Mouse (Mus musculus) hindbrain, embryonic 15.5 days (tissue): ENCODE measurements at regions not wholly inside any gene's neighbourhood (a gene's known extent, or its start where the extent isn't known, plus 50 kb on each side); places are given as distances from the start of the nearest gene placed in this dataset.
A peak's percentile ranks its signal among the peaks of the same experiment; 100 is the strongest.

Experiments used
- ATAC-seq: fragments of 200-750 bp; cut with Nextera tagmentation; 2 replicates; pipeline ENCODE4 v1.8.0; 2017; ENCODE audit warnings: low read depth, moderate number of reproducible peaks, moderate TSS enrichment; ENCODE audit not compliant: low FRiP score
- H3K27ac ChIP-seq: fragments of 300-500 bp; sonication (generic); replicated peaks from 2 replicates; pipeline ENCODE4 v1.5.1; 2015; ENCODE audit warnings: mild to moderate bottlenecking, inconsistent platforms
- H3K27me3 ChIP-seq: fragments of 300-500 bp; sonication (generic); 2 replicates; pipeline ENCODE4 v1.6.1; 2015; ENCODE audit warnings: control low read depth, inconsistent platforms
- H3K36me3 ChIP-seq: fragments of 300-500 bp; sonication (generic); 2 replicates; pipeline ENCODE4 v1.6.1; 2015; ENCODE audit warnings: control low read depth, inconsistent platforms
- H3K4me1 ChIP-seq: fragments of 300-500 bp; sonication (generic); replicated peaks from 2 replicates; pipeline ENCODE4 v1.6.1; 2015; ENCODE audit warnings: control low read depth, inconsistent platforms
- H3K4me2 ChIP-seq: fragments of 300-500 bp; sonication (generic); 2 replicates; pipeline ENCODE4 v1.6.1; 2015; ENCODE audit warnings: moderate library complexity, mild to moderate bottlenecking, inconsistent platforms
- H3K4me3 ChIP-seq: fragments of 300-500 bp; sonication (generic); 2 replicates; pipeline ENCODE4 v1.5.1; 2015; ENCODE audit warnings: mild to moderate bottlenecking, inconsistent platforms
- H3K9ac ChIP-seq: fragments of 300-500 bp; sonication (generic); 2 replicates; pipeline ENCODE4 v1.6.1; 2015; ENCODE audit warnings: inconsistent platforms
- H3K9me3 ChIP-seq: fragments of 300-500 bp; sonication (generic); 2 replicates; pipeline ENCODE4 v1.6.1; 2016; ENCODE audit warnings: control low read depth, inconsistent platforms
- WGBS: fragments of 180-500 bp; shearing (Covaris S2); methylation state at CpG from one replicate; pipeline ENCODE4 v1.1.7; 2015; 5-methylcytosine and 5-hydroxymethylcytosine counted together

DNA sequence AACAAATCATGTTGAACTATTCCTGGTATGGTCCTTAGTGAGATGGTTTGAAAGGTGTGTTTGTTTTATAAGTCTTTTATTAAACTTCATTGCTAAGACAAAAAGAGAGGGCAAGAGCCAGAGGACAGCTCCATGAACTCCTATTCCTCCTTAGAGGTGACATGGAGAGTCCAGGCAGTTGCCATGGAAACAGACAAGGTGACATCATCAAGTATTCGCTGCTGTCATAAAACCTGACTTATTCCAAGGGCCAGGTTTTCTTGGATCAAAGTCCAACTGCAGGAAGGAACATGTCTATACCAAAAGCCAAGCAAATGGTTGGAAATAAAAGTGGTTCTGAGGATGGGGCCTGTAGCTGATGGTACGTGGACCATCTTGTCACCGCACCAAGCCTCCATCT lies 383.0 kb upstream of the Sall1 start:
- Histone ChIP-seq H3K9ac (no peak overlapping the region), H3K27me3 (no peaks in the 10 kb centered on the region), H3K4me1 (no peaks in the 10 kb centered on the region), H3K9me3 (no peaks in the 10 kb centered on the region), H3K27ac (no peak overlapping the region), H3K4me3 (no peak overlapping the region), H3K36me3 (no peaks in the 10 kb centered on the region), H3K4me2 (no peak overlapping the region)
- no peak for ATAC-seq
- 96% methylated on average over 3 of the region's 3 CpGs for WGBS

DNA sequence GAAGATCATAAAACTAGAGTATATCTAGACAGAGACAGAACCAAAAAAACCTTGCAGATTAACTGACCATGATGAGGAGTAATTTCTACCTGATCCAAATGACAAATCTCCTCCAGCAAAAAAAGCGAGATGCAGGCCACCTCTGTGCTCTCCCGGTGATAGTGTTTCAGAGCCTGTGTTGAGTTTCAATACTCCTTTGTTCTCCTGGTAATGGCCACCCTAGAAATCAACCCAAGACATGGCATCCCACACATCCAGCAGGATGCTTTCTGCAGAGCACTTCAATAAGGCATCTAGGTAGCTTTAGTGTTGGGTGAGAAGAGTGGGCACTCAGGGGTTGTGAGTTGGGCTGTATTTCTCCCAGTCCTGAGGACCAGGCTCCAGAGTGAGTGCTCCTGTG lies 371.3 kb upstream of the Sall1 start:
- H3K27ac ChIP-seq = no peak overlapping the region
- no peaks in the 10 kb centered on the region for H3K4me1 ChIP-seq
- ATAC-seq = no peak
- H3K9ac ChIP-seq = no peak overlapping the region
- no peak overlapping the region for H3K4me2 ChIP-seq
- no peaks in the 10 kb centered on the region for H3K36me3 ChIP-seq
- WGBS = 80% methylated on average over 2 of the region's 2 CpGs
- H3K27me3 ChIP-seq = 0 out of 2 replicates have a peak, but pooled peaks cover 1% of the 10 kb centered on the region
- H3K9me3 ChIP-seq = no peaks in the 10 kb centered on the region
- H3K4me3 ChIP-seq = no peak overlapping the region

DNA sequence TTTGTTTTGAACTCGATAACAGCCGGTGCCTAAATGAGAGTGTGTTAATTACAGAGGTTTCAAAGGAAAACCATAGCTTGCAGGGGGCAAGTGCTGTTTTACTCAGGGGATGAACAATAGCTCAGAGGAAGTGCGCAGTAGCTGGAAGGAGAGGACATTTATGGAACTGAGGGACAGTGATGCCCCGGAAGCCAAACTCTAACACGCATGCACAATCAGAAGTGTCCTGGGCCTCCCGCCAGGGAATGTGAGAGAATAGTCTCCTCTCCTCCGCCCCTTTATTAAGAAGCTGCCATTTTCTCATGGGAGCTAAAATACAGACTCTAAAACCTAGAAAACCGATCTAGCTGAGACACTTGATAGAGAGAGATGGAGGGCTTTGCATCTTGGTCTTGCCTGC lies 368.5 kb upstream of the Sall1 start:
- Histone ChIP-seq H3K9me3 (no peaks in the 10 kb centered on the region), H3K36me3 (no peaks in the 10 kb centered on the region), H3K27me3 (0 out of 2 replicates have a peak, but pooled peaks cover 6% of the 10 kb centered on the region), H3K9ac (no peak overlapping the region), H3K4me2 (no peak overlapping the region), H3K4me1 (no peaks in the 10 kb centered on the region), H3K4me3 (no peak overlapping the region), H3K27ac (no peak overlapping the region)
- no peak for ATAC-seq
- WGBS = 66% methylated on average over 8 of the region's 8 CpGs

DNA sequence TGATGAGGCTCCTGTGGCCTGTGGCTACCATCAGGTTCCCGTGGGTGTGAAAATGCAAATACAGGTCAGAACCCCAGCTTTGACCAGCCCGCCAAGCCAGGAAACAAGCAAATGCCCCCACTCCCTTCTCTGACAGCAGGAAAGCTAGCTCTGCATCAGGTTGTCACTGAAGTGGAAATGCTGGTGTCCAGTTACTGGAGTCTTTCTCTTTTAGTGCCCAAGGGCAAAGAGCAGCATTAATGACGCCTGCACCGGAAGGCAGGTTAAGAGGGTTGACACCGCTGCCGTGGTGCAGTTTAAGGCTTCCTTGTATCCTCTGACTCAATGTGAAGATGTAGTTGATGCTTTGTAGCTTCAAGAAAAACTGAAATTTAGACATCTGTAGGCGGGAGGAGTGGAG lies 368.1 kb upstream of the Sall1 start:
- H3K4me2 ChIP-seq = no peak overlapping the region
- ATAC-seq = no peak
- H3K4me1 ChIP-seq = no peaks in the 10 kb centered on the region
- H3K27ac ChIP-seq = no peak overlapping the region
- H3K4me3 ChIP-seq = no peak overlapping the region
- H3K27me3 ChIP-seq = 0 out of 2 replicates have a peak, but pooled peaks cover 6% of the 10 kb centered on the region
- H3K9ac ChIP-seq = no peak overlapping the region
- H3K9me3 ChIP-seq = no peaks in the 10 kb centered on the region
- H3K36me3 ChIP-seq = no peaks in the 10 kb centered on the region
- 35% methylated on average over 7 of the region's 7 CpGs for WGBS

DNA sequence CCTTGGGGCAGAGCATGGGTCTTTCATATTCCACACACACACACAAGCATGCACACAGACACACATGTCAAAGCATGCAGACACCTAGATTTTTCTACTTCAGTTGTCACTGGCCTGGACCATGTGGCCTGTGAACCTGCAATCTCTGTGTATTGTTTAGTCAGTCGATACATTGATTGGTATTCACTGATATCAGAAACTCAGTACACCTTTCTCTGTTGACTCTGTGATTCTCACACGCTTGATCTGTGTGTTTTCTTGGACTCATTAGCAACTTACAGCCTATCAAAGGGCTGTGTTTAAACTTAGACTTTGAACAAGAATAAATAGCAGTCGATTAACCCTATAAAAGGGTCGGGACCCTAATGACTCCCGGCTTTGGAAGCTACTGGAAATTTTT lies 362.7 kb upstream of the Sall1 start:
- WGBS = 95% methylated on average over 5 of the region's 5 CpGs
- H3K27ac ChIP-seq = no peak overlapping the region
- no peaks in the 10 kb centered on the region for H3K36me3 ChIP-seq
- H3K9me3 ChIP-seq = no peaks in the 10 kb centered on the region
- no peak overlapping the region for H3K4me3 ChIP-seq
- ATAC-seq = no peak
- no peak overlapping the region for H3K9ac ChIP-seq
- 0 out of 2 replicates have a peak, but pooled peaks cover 6% of the 10 kb centered on the region for H3K27me3 ChIP-seq
- H3K4me2 ChIP-seq = no peak overlapping the region
- no peaks in the 10 kb centered on the region for H3K4me1 ChIP-seq

DNA sequence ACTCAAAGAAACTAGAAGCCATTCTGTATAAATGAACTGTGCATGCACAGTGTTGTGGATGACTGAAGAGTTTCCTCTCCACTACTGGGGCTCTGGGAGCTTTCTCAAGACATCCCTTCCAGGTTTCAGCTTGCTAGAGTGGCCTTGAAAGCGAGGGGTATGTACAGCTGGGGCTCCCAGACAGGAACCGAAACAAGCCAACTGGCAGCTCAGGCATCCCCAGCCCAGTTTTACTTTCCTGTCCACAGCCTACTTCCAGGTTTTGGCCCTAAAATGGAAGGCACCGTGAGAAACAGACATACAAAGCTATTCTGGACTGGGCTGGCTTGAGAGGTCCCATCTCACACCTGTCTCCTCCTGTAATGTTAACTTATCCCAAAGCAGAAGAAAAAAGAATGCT lies 360.3 kb upstream of the Sall1 start:
- H3K27ac ChIP-seq = no peak overlapping the region
- no peak overlapping the region for H3K4me3 ChIP-seq
- ATAC-seq = no peak
- no peaks in the 10 kb centered on the region for H3K9me3 ChIP-seq
- H3K27me3 ChIP-seq = no peaks in the 10 kb centered on the region
- no peak overlapping the region for H3K4me2 ChIP-seq
- H3K36me3 ChIP-seq = no peaks in the 10 kb centered on the region
- H3K9ac ChIP-seq = no peak overlapping the region
- H3K4me1 ChIP-seq = no peaks in the 10 kb centered on the region
- 86% methylated on average over 3 of the region's 3 CpGs for WGBS

DNA sequence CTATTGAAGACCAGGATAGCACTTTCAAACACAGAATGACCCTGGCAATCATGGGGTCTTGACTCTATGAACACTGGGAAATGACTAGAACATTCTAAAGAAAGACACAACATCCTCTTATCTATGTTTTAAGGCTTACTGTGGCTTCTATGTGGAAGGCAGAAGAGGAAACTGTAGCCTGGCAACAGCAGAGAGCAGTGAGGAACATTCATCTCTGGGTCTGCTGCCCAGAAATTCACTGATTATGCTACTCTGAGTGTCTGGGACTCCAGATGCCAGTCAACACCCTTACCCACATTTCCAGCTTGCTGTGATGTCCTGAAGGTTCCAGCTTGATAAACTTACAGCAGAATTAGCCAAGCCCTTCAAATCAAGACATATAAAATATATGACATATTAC lies 352.7 kb upstream of the Sall1 start:
- Histone ChIP-seq H3K9me3 (no peaks in the 10 kb centered on the region), H3K4me2 (no peak overlapping the region), H3K4me3 (no peak overlapping the region), H3K27me3 (no peaks in the 10 kb centered on the region), H3K36me3 (no peaks in the 10 kb centered on the region), H3K4me1 (no peaks in the 10 kb centered on the region), H3K9ac (no peak overlapping the region), H3K27ac (no peak overlapping the region)
- no peak for ATAC-seq

DNA sequence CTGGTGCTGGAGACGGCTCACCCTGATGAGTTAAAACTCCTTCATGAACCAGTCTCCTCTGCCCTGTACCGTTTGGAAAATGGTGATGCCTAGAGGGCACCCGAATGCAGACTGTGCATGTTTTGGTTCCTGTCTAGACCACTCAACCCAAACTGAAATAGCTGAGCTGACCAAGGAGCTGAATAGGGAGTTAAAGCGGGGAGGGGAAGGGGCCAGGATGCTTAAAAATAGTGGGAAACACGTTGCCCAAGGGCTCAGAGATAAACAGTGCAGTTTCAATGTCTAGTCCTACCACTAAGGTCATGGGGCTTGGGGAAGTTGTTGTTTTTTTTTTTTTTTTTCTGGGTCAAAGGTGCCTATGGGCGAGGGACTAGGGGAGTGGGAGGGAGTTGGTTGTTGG lies 348.8 kb upstream of the Sall1 start:
- Histone ChIP-seq H3K4me3 (no peak overlapping the region), H3K4me1 (peaks cover 4% of the 10 kb centered on the region; the same call in 1 of the 2 replicates), H3K36me3 (no peaks in the 10 kb centered on the region), H3K9ac (no peak overlapping the region), H3K27me3 (no peaks in the 10 kb centered on the region), H3K9me3 (no peaks in the 10 kb centered on the region), H3K4me2 (no peak overlapping the region), H3K27ac (no peak overlapping the region)
- WGBS = 84% methylated on average over 6 of the region's 6 CpGs
- ATAC-seq = no peak

DNA sequence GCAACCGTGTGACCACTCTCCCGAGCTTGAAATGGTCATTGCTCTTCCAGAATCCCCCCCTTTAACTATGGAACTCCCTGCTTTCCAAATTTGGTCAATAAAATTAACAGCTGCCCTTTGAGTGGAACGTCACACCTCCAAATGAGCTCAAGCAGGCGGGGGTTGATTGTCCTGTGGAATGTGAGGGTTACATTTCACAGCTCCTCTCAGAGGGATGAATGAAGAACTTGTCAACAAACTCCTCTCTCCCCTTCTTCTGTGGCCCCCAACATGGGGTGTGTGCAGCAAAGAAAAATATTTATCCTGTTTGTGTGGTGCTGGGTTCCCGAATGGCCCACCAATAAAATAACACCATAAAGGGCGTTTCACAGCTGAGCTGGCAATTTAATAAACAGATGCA lies 344.8 kb upstream of the Sall1 start:
- H3K9ac ChIP-seq = no peak overlapping the region
- no peak for ATAC-seq
- no peak overlapping the region for H3K4me3 ChIP-seq
- no peaks in the 10 kb centered on the region for H3K27me3 ChIP-seq
- no peaks in the 10 kb centered on the region for H3K36me3 ChIP-seq
- H3K4me2 ChIP-seq = no peak overlapping the region
- H3K9me3 ChIP-seq = no peaks in the 10 kb centered on the region
- peaks cover 10% of the 10 kb centered on the region for H3K4me1 ChIP-seq
- no peak overlapping the region for H3K27ac ChIP-seq
- 26% methylated on average over 6 of the region's 6 CpGs for WGBS

DNA sequence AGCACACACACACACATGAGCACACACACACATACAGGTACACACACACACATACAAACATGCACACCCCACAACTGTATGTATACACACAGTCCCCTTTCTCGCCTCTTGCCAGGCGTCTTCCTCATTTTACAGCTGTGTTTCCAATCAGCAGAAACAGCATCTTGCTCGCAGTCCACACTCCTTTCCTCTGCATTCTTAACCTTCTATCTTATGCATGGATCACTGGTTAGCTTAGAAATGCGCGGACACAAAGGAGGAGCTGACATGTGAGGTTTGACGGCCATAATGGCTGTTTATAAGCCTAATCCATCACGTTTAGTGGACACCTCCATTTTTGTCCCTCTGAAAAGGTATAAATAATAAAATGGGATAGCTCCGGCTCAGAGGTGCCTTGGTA lies 343.3 kb upstream of the Sall1 start:
- H3K4me3 ChIP-seq = no peak overlapping the region
- no peak for ATAC-seq
- H3K9me3 ChIP-seq = no peaks in the 10 kb centered on the region
- H3K4me1 ChIP-seq = peaks cover 10% of the 10 kb centered on the region
- WGBS = 10% methylated on average over 8 of the region's 8 CpGs
- H3K27ac ChIP-seq = no peak overlapping the region
- H3K9ac ChIP-seq = no peak overlapping the region
- peak overlapping the region; percentile 30 for H3K4me2 ChIP-seq
- no peaks in the 10 kb centered on the region for H3K27me3 ChIP-seq
- H3K36me3 ChIP-seq = no peaks in the 10 kb centered on the region

DNA sequence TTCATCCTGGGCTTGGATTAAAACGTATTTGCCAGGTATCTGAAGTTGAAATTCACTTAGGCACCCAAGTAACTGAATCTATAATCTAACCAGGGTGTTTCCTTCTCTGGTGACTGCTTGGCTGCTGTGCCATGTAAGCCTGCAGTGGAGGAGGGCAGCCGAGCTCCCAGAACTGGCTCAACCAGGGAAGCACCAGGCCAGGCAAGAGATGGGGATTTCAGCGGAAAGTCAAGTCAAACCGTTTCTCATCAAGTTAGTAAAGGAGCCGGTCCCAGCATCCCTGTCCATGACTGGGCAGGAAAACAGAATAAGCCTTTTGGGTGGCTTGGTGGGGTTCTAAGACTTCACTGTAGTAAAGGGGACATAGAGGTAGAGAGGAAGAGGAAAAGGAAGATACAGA lies 341.1 kb upstream of the Sall1 start:
- no peak overlapping the region for H3K9ac ChIP-seq
- no peak overlapping the region for H3K27ac ChIP-seq
- no peaks in the 10 kb centered on the region for H3K9me3 ChIP-seq
- no peaks in the 10 kb centered on the region for H3K36me3 ChIP-seq
- H3K27me3 ChIP-seq = no peaks in the 10 kb centered on the region
- H3K4me1 ChIP-seq = peaks cover 10% of the 10 kb centered on the region
- ATAC-seq = no peak
- WGBS = 80% methylated on average over 5 of the region's 5 CpGs
- H3K4me2 ChIP-seq = no peak overlapping the region
- H3K4me3 ChIP-seq = no peak overlapping the region

DNA sequence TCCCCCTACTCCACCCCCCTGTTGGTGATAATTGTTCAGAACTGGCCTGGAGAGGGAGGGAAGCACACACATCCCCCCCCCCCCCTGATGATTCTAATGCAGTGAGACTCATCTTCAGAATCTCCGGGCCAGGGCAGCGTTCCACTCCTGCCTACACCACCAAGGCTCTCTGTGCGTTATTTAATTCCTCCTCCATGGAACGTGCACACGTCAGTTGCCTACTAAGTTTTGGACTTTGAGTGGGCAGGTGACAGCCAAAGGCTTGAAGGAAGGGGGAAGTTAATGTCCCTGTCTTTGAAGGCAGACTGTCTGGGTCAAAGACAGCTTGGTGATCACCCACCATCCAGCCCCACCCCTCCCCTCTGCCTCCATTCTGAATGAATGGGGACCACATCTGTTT lies 339.8 kb upstream of the Sall1 start:
- Histone ChIP-seq H3K27ac (no peak overlapping the region), H3K4me3 (no peak overlapping the region), H3K9me3 (no peaks in the 10 kb centered on the region), H3K4me1 (peaks cover 10% of the 10 kb centered on the region), H3K27me3 (no peaks in the 10 kb centered on the region), H3K9ac (no peak overlapping the region), H3K4me2 (no peak overlapping the region), H3K36me3 (no peaks in the 10 kb centered on the region)
- no peak for ATAC-seq
- WGBS = 50% methylated on average over 5 of the region's 5 CpGs

DNA sequence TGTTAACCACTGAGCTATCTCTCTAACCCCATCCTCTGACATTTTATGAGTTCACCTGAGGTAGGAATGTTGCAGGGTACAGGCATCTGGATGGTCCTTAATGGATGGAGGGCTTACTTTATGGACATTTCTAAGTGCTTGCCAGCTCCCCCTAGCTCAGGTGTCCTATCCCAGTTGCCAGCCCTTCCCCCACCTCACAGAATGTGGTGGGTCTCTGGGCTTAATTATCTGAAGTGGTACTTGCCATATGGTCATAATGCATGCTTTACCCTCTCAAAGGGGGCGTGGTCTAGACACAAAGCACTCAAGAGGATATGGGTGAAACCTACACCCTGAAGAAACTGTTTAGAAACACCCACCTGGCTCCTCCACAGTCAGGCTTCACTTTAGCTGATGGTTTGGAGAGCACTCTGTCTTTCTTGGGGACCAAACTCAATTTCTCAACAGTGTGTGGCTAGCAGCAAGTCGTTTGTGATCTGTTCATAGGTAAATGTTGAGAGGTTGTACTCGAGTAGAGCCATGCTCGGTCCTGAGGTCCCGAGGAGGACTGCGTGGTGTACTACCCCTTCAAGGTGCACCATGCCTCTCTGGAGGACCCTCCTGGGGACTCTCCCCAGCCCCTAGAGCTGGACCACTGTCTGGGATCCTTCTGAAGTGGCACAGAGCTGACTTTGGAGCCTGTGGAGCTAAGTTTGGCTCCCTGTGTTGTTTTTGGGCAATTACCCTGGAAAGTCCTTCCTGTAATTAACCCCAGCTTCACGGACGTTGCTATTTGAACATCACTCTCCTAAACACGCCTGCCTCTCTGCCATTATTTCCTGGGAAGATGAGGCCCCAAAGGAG lies 338.8 kb upstream of the Sall1 start:
- Histone ChIP-seq H3K27ac (no peak overlapping the region), H3K4me2 (no peak overlapping the region), H3K4me1 (peaks cover 6% of the 10 kb centered on the region), H3K27me3 (no peaks in the 10 kb centered on the region), H3K36me3 (no peaks in the 10 kb centered on the region), H3K9ac (no peak overlapping the region), H3K4me3 (no peak overlapping the region), H3K9me3 (no peaks in the 10 kb centered on the region)
- no peak for ATAC-seq
- 58% methylated on average over 9 of the region's 9 CpGs for WGBS
